Mouse (Mus musculus): Measurements from ENCODE around the gene Unc93a2. TPM values are rescaled to one million over a fixed set of nuclear protein-coding genes. Genes with fewer than 3 reads are reported as not detected.
"Not testable (repeated sequence)": the region's sequence is repeated elsewhere in the genome, so short reads cannot be mapped to it uniquely, and the experiment has no call there.

Unc93a2 gene
- polyA plus RNA-seq, 1 experiment from 2014 or later, result not detected

- H3K27me3 ChIP-seq; H3K9ac ChIP-seq; ATAC-seq (ENCODE audit: insufficient number of reproducible peaks, insufficient read depth, low FRiP score, low TSS enrichment); H3K9me3 ChIP-seq; H3K4me2 ChIP-seq (replicated peaks); H3K4me3 ChIP-seq; H3K27ac ChIP-seq; H3K36me3 ChIP-seq; H3K4me1 ChIP-seq: not testable (repeated sequence)
- WGBS, result 74% methylated on average over 7 of the region's 7 CpGs
Measured at GRCm38 (mm10) chr17:7389898-7390297, 4.6 kb upstream of the Unc93a2 start.

- 79% methylated on average over 8 of the region's 8 CpGs for WGBS
- H3K9me3 ChIP-seq; H3K36me3 ChIP-seq; H3K4me3 ChIP-seq; H3K4me1 ChIP-seq; H3K27ac ChIP-seq; ATAC-seq (ENCODE audit: insufficient number of reproducible peaks, insufficient read depth, low FRiP score, low TSS enrichment); H3K27me3 ChIP-seq; H3K4me2 ChIP-seq (replicated peaks); H3K9ac ChIP-seq: not testable (repeated sequence)
Measured at GRCm38 (mm10) chr17:7388958-7389356, 3.7 kb upstream of the Unc93a2 start.

- not testable (repeated sequence) for H3K4me3 ChIP-seq; H3K4me1 ChIP-seq; H3K4me2 ChIP-seq (replicated peaks); H3K36me3 ChIP-seq; H3K27me3 ChIP-seq; H3K27ac ChIP-seq; H3K9ac ChIP-seq; H3K9me3 ChIP-seq
- no CpG with 5 or more reads among the region's 2 CpGs for WGBS
- 0 out of 2 replicates have a peak, but pooled peaks have one; percentile 36 for ATAC-seq (ENCODE audit: insufficient number of reproducible peaks, insufficient read depth, low FRiP score, low TSS enrichment)
Measured at GRCm38 (mm10) chr17:7388341-7388957, 3.2 kb upstream of the Unc93a2 start.

GRCm38 (mm10) chr17:7386016-7386415 lies 752 bp upstream of the Unc93a2 start:
- not testable (repeated sequence) for H3K27ac ChIP-seq; H3K9me3 ChIP-seq; H3K27me3 ChIP-seq; ATAC-seq (ENCODE audit: insufficient number of reproducible peaks, insufficient read depth, low FRiP score, low TSS enrichment); H3K36me3 ChIP-seq; H3K4me1 ChIP-seq; H3K4me2 ChIP-seq (replicated peaks); H3K4me3 ChIP-seq; H3K9ac ChIP-seq
- 75% methylated on average over 8 of the region's 8 CpGs for WGBS

- not testable (repeated sequence) for H3K4me2 ChIP-seq (replicated peaks); H3K36me3 ChIP-seq; H3K4me1 ChIP-seq; H3K9ac ChIP-seq; H3K9me3 ChIP-seq; H3K4me3 ChIP-seq; H3K27me3 ChIP-seq; ATAC-seq (ENCODE audit: insufficient number of reproducible peaks, insufficient read depth, low FRiP score, low TSS enrichment); H3K27ac ChIP-seq
- WGBS, result 85% methylated on average over 12 of the region's 13 CpGs
Measured at GRCm38 (mm10) chr17:7383167-7384143, 1.8 kb downstream of the Unc93a2 start.

GRCm38 (mm10) chr17:7382711-7383110 lies 2.6 kb downstream of the Unc93a2 start:
- H3K27me3 ChIP-seq; H3K4me2 ChIP-seq (replicated peaks); H3K9ac ChIP-seq; H3K4me1 ChIP-seq; H3K4me3 ChIP-seq; ATAC-seq (ENCODE audit: insufficient number of reproducible peaks, insufficient read depth, low FRiP score, low TSS enrichment); H3K9me3 ChIP-seq; H3K27ac ChIP-seq; H3K36me3 ChIP-seq: not testable (repeated sequence)
- WGBS, result 90% methylated on average over 1 of the region's 3 CpGs

GRCm38 (mm10) chr17:7377907-7378306 lies 7.4 kb downstream of the Unc93a2 start:
- WGBS, result 44% methylated on average over 3 of the region's 3 CpGs
- H3K36me3 ChIP-seq, result not testable (repeated sequence)

GRCm38 (mm10) chr17:7376951-7377700 lies 8.1 kb downstream of the Unc93a2 start:
- H3K9me3 ChIP-seq; H3K27me3 ChIP-seq; H3K4me2 ChIP-seq (replicated peaks); H3K36me3 ChIP-seq; H3K4me3 ChIP-seq; H3K9ac ChIP-seq; H3K4me1 ChIP-seq; ATAC-seq (ENCODE audit: insufficient number of reproducible peaks, insufficient read depth, low FRiP score, low TSS enrichment); H3K27ac ChIP-seq: not testable (repeated sequence)
- 91% methylated on average over 1 of the region's 3 CpGs for WGBS

More at GRCm38 (mm10) chr17:7377907-7378306, 7.4 kb downstream of the Unc93a2 start:
- ATAC-seq (ENCODE audit: insufficient number of reproducible peaks, insufficient read depth, low FRiP score, low TSS enrichment); H3K27me3 ChIP-seq; H3K9me3 ChIP-seq; H3K4me3 ChIP-seq; H3K4me1 ChIP-seq; H3K27ac ChIP-seq; H3K4me2 ChIP-seq (replicated peaks); H3K9ac ChIP-seq: not testable (repeated sequence)

GRCm38 (mm10) chr17:7371879-7372278 lies 13.4 kb downstream of the Unc93a2 start, which contains the start of gene Gm49630:
Gene Gm49630, minus strand, starts transcription at chr17:7371979.
- 68% methylated on average over 2 of the region's 5 CpGs for WGBS
- H3K9ac ChIP-seq, result not testable (repeated sequence)

GRCm38 (mm10) chr17:7369401-7369800 lies 15.9 kb downstream of the Unc93a2 start:
- ATAC-seq (ENCODE audit: insufficient number of reproducible peaks, insufficient read depth, low FRiP score, low TSS enrichment); H3K36me3 ChIP-seq; H3K4me3 ChIP-seq; H3K9ac ChIP-seq; H3K27me3 ChIP-seq; H3K9me3 ChIP-seq; H3K4me1 ChIP-seq; H3K27ac ChIP-seq; H3K4me2 ChIP-seq (replicated peaks): not testable (repeated sequence)
- 62% methylated on average over 6 of the region's 6 CpGs for WGBS

More at GRCm38 (mm10) chr17:7371879-7372278, 13.4 kb downstream of the Unc93a2 start, which contains the start of gene Gm49630:
- not testable (repeated sequence) for H3K27ac ChIP-seq; H3K9me3 ChIP-seq; H3K4me3 ChIP-seq; H3K4me2 ChIP-seq (replicated peaks); H3K27me3 ChIP-seq; H3K36me3 ChIP-seq; H3K4me1 ChIP-seq; ATAC-seq (ENCODE audit: insufficient number of reproducible peaks, insufficient read depth, low FRiP score, low TSS enrichment)

GRCm38 (mm10) chr17:7366676-7367374 lies 18.4 kb downstream of the Unc93a2 start:
- not testable (repeated sequence) for H3K36me3 ChIP-seq; H3K9ac ChIP-seq; H3K27me3 ChIP-seq; H3K4me3 ChIP-seq; H3K4me2 ChIP-seq (replicated peaks); ATAC-seq (ENCODE audit: insufficient number of reproducible peaks, insufficient read depth, low FRiP score, low TSS enrichment); H3K4me1 ChIP-seq; H3K9me3 ChIP-seq; H3K27ac ChIP-seq
- WGBS, result 57% methylated on average over 5 of the region's 7 CpGs
